Mouse (Mus musculus) cerebral cortex, adult 2 months (tissue): ENCODE measurements around the gene Pom121l2.

Experiments used
- WGBS: fragments of 180-500 bp; shearing (Covaris S2); methylation state at CpG from one replicate; pipeline ENCODE4 v1.1.7; 2018; 5-methylcytosine and 5-hydroxymethylcytosine counted together

Gene Pom121l2

GRCm38 (mm10) chr13:21993957-21994738, 13.2 kb downstream of the Pom121l2 start:
- 9% methylated on average over 22 of the region's 22 CpGs for WGBS

GRCm38 (mm10) chr13:21994896-21995295, 13.9 kb downstream of the Pom121l2 start:
- whole genome bisulfite sequencing: 9% methylated on average over 8 of the region's 8 CpGs

GRCm38 (mm10) chr13:21995331-21995914, 14.4 kb downstream of the Pom121l2 start:
- 3% methylated on average over 21 of the region's 21 CpGs for WGBS

- WGBS: 8% methylated on average over 12 of the region's 12 CpGs
These were observed 15.3 kb downstream of the Pom121l2 start for GRCm38 (mm10) chr13:21996101-21996839.

- 5% methylated on average over 13 of the region's 13 CpGs for WGBS
These were observed 15.8 kb downstream of the Pom121l2 start for GRCm38 (mm10) chr13:21996840-21997185.

GRCm38 (mm10) chr13:21997201-21997820, 16.3 kb downstream of the Pom121l2 start:
- 7% methylated on average over 21 of the region's 21 CpGs for WGBS

GRCm38 (mm10) chr13:21997821-21998220, 16.8 kb downstream of the Pom121l2 start:
- WGBS: 13% methylated on average over 4 of the region's 4 CpGs

GRCm38 (mm10) chr13:21998412-21998811, 17.4 kb downstream of the Pom121l2 start:
- WGBS: 42% methylated on average over 3 of the region's 3 CpGs

- 53% methylated on average over 4 of the region's 4 CpGs for WGBS
These were observed 18.2 kb downstream of the Pom121l2 start for GRCm38 (mm10) chr13:21999147-21999546.

GRCm38 (mm10) chr13:22001346-22001745, 20.4 kb downstream of the Pom121l2 start:
- WGBS: 64% methylated on average over 2 of the region's 2 CpGs

GRCm38 (mm10) chr13:22001823-22002222, 20.8 kb downstream of the Pom121l2 start:
- 31% methylated on average over 5 of the region's 5 CpGs for WGBS

GRCm38 (mm10) chr13:22005605-22006333, 24.8 kb downstream of the Pom121l2 start:
- WGBS: under 1% methylated on average over 45 of the region's 45 CpGs

- WGBS: 1% methylated on average over 38 of the region's 38 CpGs
These were observed 25.5 kb downstream of the Pom121l2 start for GRCm38 (mm10) chr13:22006334-22007120.

GRCm38 (mm10) chr13:22007121-22007510, 26.1 kb downstream of the Pom121l2 start:
- 14% methylated on average over 18 of the region's 18 CpGs for WGBS

GRCm38 (mm10) chr13:22007872-22008271, 26.9 kb downstream of the Pom121l2 start:
- WGBS: 55% methylated on average over 7 of the region's 7 CpGs

- WGBS: 87% methylated on average over 3 of the region's 3 CpGs
These were observed 27.7 kb downstream of the Pom121l2 start for GRCm38 (mm10) chr13:22008707-22009106.

- 52% methylated on average over 7 of the region's 7 CpGs for WGBS
These were observed 28.6 kb downstream of the Pom121l2 start, which contains the start of gene Prss16 for GRCm38 (mm10) chr13:22009642-22010041. Prss16 (minus strand) TSS chr13:22009742.

GRCm38 (mm10) chr13:22013716-22014115, 32.7 kb downstream of the Pom121l2 start:
- WGBS: 21% methylated on average over 13 of the region's 13 CpGs

- WGBS: 12% methylated on average over 17 of the region's 17 CpGs
These were observed 33.4 kb downstream of the Pom121l2 start for GRCm38 (mm10) chr13:22014411-22014845.
